Mouse (Mus musculus) layer of hippocampus, postnatal 25 days (tissue): ENCODE data around the gene Afg1l. TPM values are rescaled to one million over a fixed set of nuclear protein-coding genes. Genes with fewer than 3 reads are reported as not detected.

Experiments used
- DNase-seq, 2 experiments: peaks; one replicate each; pipeline ENCODE4 v3.0.0; 2022; ENCODE audit warnings: mixed read lengths in 2 of 2, low spot score in 1 of 2; ENCODE audit errors: extremely low spot score in 1 of 2
- total RNA-seq, 2 experiments: library from RNA; stranded (reverse); gene quantifications; 2 replicates each; pipeline ENCODE4 v1.2.3; 2021

Gene Afg1l
- total RNA-seq, 2 experiments from 2014 or later: 12.3 to 15.2 TPM

DNA sequence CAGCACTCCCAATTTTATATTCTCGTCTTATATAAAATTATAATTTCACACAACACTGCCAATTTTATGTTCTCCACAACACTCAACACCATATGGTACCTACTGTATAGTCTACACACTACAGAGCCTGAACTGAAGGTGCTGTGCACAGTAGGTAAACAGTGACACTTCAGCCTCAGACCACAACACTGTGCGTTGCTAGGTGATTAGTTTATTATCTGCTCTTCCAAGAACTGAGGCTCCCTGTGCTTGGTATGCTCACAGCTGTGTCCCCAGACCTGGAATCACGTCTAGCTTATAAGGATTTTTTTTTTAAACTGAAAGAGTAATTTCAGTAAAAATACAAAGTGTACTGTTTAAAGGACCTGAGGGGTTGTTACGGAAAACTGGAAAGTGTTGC lies 2.4 kb upstream of the Afg1l start:
- DNase-seq: no peak

DNA sequence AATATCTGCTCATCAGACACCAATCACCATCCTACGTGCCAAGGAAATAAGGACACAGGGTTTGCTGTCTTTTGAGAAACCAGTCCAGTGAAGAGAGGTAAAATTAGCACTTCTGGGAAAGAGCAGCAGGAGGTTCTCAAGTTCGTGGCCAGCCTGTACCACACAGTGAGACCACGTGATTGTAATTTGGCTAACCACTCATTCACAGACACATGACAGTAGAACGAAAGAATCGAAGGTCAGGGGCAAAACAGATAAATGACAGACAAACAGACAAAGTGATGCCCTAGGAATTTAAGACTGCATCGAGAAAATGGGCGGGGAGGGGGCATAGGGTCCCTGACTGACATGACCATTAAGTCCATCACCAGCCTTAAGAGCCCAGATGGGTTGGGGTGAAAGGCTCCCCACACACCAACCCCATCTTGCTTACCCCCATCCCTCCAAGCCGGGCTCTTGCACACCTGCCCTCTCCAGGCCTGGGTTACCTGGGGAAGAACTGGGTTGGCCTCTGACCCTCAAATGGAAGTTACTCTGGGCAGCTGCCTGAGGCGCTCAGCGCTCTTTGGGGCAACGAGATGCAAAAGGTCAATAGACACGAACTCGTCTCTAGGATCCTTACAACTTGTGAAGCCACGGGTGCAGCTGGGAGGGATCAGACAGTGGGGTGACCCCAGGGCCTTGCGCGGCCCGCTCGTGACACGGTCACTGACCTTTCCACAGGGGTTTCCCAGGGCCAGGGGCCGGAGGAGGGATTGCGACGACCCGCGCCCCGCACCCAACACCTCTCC lies 620 bp downstream of the Afg1l start:
- DNase-seq: no peak

DNA sequence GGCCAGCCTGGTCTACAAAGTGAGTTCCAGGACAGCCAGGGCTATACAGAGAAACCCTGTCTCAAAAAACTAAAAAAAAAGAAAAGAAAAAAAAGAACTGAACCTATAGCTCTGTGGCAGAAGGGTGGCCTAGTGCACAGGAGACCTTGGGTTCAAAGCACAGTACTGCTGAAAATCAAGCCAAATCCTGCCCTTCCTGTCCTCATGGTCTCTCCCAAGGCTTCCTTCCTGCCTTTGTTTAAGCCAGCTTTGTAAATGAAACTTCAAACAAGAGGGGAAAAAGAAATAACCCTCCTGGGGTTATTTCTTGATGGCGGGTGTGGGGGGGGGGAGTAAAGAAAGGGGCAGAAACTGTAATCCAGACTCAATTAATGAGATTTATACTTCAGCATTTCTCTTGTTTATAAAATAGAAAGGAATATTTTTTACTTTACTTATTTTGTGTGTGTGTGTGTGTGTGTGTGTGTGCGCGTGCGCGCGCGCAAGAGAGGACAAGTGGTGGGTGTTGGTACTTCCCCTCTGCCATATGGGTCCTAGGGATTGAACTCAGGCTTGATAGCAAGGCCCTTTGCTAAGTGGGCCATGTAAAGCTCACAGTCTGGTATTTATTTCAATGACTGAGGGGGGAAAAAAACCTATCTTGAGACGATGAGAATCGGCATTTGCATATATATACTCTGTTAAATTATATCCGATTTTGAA lies 1.4 kb downstream of the Afg1l start:
- no peak for DNase-seq

DNA sequence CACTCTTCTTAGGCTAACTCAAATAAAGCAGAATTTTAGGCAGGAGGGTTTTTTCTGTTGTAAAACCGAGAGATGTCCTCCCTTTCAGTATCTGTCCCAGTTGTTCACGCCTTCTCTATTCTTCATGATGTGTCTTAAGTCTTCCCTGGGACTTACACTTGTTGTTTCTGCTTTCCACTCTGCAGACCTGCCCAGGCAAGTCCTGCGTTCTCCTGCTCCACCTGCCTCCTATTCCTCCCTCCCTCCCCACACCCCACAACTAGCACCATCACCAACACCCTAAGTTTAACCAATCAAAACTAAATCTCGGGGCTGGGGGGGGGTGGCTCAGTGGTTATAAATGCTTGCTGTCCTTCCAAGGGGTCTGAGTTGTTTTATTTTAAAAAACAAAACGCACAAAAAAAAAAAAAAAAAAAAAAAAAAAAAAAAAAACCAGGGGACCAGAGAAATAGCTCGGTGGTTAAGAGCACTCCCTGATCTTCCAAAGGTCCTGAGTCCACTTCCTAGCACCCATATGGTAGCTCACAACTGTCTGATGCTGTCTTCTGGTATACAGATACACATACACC lies 3.3 kb downstream of the Afg1l start:
- no peak for DNase-seq

DNA sequence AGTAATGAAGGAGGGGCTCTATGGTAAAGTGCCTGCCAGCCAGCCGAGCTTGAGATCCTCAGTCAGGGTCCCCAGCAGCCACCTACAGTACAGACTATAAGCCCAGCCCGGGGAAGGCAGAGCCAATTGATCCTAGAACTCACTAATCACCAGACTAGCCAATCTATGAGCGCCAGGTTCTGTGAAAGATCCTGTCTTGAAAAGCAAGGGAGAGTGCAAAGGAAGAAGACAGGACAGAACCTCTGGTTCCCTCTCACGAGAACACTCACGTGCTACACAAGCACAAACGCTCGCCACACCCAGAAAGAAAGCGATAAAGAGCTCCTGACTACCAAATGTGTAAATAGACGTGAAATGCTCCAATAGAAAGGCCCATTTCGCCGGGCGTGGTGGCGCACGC lies 13.6 kb downstream of the Afg1l start:
- DNase-seq: no peak

DNA sequence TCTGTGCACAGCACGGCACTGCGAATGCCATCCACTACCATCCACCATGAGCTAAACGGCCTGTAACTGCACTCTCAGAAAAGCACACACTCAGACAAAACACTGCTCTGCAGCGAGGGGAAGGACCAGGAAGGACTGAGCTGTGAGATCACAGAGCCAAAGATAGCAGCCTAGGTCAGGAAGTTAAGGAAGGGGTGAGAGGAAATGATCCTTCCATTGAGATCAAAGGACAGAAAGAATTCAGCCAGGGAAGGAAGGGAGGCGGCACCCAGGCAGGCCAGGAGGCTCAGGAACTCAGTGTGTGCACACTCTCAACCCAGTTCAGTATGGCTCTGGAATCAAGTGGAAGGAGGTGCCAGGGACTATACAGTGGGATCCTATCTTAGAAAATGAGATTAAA lies 14.1 kb downstream of the Afg1l start:
- DNase-seq: no peak

DNA sequence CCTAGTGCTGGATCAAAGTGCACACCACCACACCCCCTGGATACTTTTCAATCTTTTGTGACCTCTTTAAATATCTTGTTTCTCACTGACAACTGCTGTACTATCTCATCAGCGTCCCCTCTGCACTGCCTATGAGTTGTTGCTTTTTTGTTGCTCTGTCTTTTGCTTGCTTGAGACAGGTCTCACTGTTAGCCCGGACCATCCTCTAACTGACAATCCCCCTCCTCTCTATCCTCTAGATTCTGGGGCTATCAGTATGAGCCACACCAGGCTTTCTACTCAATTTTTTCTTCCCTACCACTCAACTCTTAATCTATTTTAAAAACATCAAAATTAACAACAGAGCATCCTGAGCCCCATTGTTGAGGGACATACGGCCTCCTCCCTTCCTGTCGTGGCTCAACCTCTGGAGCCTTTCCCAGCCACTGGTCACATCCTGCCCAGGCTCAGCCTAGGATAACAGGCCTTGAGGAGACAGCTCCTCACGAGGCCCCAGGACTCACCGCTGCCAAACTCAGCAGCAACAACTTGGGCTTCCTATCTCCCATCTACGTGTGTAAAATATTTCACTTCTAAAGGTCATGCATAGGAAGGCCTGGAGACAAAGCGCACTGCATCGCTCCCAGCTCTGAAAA lies 20.7 kb downstream of the Afg1l start:
- DNase-seq: no peak

DNA sequence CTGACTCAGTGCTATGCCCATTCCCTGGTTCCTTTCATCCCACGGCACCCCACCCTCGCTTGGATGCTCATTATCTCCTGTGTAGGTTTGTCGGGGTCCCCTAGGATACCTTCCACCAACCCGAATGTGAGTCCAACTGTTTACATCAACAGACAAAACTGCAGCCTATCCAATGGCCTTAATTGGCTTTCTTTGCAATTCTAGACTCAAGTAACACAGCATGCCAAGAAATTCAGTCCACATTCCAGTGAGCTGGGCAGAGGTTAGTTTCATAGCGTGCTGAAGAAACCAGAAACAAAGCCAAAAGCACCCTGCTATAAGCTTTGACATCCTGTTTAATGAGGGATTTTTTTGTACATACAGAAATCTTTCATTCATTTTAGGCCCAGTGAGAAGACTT lies 22.4 kb downstream of the Afg1l start:
- no peak for DNase-seq

DNA sequence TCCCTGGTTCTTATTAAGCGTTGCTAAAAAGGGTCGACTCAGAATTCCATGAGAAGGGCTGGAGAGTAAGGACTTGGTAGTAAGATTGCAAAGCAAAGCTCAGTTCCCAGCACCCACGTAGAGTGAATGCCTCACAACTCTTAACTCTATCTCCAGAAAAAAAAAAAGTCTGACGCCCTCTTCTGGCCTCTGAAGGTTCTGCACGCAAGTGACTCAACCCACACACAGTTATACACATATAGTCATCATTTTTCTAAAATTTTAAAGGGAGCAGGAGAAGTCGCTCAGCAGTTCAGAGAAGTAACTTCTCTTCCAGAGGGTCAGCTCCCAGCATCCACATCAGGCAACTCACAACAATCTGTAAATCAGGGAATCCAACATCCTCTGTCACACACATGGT lies 23.7 kb downstream of the Afg1l start:
- no peak for DNase-seq

DNA sequence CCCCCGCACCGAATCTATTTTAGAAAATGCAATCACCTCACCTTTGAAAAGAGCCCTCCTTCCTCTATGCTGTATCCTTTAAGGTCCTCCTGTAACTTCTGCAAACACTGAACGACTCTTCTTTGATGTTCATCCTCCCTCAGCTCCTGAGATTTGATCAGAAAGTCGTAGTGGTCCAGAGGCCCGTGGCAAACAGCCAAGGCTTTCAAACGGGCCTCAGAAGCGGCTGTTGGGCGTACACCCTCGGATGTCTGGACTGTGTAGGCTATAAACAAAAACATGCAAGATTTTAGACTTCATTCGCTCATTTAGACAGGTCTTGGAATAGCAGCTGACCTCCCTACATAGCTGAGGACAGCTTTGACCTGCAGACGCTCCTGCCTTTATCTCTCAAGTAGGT lies 24.1 kb downstream of the Afg1l start:
- DNase-seq: no peak

DNA sequence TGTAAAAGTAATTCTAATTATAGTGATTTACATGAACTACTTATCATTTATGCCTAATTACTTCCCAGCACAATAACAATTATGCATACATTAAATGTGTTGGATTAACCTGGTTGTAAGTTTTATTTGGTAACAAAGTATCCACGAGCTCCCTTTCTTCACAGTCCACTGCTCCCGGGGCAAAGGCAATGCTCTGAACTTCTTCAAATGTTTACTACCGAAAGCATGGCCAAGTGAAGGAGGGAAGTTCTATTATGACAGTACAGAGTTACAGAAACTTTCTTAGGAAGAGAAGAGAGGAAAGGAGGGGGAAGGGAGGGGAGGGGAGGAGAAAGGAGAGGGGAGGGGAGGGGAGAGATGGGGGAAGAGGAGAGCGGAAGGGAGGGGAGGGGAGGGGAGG lies 28.7 kb downstream of the Afg1l start:
- DNase-seq: no peak

DNA sequence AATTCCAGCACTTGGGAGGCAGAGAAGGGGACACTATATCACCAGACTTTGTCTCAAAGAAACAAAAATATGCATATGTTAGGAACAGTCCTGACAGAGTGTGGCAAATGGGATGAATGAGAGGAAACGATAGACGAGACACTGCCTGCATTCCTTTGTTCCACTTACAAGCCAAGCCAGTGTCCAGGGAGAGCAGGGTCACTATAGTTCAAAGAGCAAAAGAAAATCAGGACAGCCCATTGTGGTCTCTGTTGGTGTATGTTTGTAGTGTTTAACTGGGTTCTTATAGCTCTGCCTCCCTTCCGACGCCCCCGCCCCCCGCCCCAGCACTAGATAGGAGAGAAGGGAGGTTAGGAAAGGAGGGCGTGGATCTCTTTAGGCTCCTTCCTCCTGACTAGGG lies 30.0 kb downstream of the Afg1l start:
- DNase-seq: no peak

DNA sequence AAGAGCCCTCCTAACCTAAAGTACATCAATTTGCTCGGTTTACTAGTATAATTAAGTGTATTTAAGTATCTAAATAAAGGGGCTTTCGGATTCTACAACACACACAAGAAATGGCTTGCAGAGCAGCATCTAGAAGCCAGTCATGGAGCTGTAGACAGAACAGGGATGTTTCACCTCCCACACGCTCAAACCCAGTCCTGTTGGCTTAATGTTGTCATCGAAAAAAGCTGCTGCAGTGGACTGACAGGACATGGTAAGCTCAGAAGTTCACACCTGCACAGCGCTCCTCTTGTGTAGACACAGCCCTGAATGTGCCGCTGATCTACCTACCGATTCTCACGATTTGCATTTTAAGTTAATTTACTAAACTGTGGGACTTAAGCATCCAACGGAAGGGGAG lies 32.2 kb downstream of the Afg1l start:
- no peak for DNase-seq

DNA sequence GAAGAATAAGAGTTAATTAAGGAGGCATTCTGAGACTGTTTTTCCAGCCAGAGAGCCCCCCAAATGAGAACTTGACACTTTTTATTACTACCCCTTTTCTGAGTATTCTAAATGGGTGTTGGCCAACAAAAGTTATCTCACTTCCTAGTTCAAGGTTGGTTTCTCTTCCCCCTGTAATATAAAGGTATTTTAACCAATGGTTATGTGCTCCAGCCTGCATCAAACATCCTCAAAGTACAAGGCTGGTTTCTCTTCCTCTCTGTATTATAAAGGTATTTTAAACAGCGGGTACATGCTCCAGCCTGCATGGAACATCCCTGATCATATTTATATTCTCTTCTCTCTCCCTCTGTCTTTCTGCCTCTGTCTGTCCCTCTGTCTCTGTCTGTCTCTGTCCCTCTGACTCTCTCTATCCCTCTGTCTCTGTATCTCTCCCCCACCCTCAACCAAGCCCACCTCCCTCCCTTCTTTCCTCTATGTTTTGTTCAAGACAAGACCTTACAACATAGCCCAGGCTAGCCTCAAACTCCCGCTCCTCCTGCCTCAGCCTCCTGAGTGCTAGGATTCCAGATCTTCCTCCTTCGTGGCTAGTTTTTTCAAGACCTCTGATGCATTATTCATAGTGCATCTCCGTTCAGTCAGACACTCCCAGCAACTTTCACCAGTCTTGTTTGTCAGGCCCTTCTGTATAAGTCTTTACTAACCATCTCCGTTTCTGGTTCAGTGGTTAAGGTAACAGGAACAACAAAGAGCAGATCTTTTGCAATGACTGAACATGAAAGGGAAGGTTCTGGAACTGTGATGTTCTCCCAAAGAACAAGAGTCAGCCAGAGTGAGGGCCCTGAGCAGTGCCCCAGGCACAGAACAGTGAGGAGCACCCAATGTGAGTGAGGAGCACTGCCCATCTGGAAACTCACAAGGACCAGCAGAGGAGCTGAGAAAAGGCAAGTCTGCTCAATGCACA lies 41.2 kb downstream of the Afg1l start:
- DNase-seq: no peak

DNA sequence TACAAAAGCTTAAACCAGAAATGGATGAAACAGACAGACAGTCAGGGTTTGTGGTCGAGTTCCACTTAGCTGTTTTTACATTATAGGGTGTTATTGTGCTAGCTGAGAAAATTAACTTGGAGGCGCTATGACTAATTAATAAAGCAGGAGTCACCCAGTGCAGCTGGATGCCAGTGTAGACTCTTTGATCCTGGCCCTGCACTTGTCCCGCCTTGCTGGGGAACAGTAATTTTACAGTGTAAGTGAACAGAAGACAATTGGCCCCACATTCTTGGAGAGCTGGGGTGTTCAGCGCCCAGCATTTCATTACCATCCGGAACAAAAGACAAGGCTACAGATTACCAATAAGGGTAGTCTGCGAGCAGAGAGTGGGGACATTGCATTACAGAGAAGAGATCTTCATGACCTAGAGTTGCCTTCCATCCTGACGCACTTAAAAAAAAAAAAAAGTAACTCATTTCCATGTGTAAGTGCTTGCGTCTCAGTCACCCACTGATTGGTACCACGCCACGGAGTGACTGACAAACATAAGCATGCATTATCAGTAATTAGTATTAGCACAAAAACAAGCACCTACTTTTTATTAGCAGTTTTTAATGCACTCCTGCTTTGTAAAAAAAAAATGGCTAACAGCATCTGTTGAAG lies 60.7 kb downstream of the Afg1l start:
- DNase-seq: no peak

DNA sequence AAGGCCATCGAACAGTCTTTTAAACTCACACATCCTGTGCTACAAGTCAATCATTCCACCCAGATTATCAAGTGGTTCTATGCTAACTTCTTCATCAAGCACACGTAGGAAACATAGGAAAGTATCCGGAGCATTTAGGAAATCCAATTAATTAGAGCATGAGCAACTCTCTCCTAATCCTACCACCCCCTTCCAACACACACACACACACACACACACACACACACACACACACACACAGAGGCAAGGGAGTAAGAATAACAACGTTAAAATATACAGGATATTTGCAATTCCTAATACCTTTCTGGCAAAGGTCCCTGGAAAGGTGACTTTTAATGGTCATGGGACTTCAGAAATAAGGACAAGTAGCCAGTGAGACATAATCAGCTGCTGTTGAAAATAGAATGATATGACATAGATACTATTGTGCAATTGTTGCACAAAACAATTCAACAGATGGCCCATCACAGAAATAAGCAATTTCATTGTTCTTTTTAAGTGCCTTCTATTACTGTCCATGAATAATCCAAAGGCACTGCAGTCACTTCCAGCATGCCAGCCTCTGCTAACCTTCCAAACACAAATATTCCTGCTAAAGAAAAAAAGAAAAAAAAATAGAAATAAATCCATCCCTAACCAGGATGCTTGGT lies 62.4 kb downstream of the Afg1l start:
- no peak for DNase-seq

DNA sequence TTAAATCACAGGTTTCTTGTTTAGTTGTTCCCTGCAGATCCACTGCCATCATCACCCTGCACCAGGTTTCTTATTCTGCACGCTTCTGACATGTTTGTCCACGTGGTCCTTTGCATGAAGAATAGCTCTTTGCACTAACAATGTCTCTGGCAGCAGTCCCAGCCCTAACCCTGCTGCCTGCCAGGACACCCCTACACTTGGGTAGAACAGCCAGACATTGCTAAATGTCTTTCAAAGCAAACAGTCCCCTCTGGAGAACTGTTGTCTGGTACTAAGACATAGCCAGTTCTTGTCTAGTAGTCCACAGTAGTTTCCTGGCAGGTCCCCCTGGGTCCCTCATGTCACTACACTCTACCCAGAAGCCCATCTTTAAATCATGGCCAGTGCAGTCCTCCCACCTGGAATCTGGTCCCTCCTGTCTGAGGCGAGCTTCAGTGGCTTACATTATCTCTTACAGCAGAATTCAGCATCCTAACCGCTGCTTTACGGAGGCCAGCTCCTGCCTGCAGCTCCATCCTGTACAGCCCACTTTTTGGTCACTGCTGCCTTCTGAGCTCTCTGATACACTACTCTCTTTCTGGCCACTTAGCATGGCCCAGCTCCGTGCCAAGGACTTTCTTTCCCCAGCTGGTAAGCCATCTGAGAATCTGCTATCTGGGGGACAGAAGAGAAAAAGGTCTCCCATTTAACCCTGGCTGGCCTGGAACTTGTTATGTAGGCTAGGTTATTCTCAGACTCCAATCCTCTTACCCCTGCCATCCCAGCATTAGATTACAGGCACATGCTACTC lies 67.4 kb downstream of the Afg1l start:
- DNase-seq: peak in 1 of 2 experiments; percentile 46

DNA sequence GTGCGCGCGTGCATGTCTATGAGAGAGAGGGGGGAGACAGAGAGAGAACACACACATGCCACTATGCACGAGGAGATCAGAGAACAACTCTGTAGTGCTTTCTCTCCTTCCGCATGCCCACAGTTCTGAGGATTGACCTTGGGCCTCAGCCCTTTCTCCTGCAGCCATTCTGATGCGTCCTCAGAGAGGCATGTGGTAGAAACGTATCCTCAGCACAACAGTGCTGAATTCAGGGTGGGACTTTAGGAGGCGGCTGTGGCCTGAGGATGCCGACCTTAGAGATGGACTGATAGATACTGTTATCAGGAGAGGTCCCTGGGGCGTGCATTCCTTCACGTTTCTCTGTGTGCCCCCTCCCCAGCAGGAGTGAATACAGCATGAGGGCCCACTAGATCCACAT lies 87.9 kb downstream of the Afg1l start:
- DNase-seq: no peak
